Mouse (Mus musculus) midbrain, embryonic 12.5 days (tissue): ENCODE data around the gene Rrp9. TPM values are rescaled to one million over a fixed set of nuclear protein-coding genes. Genes with fewer than 3 reads are reported as not detected.
A peak's percentile ranks its signal among the peaks of the same experiment; 100 is the strongest.

Source experiments
- ATAC-seq: fragments of 200-750 bp; cut with Nextera tagmentation; 2 replicates; pipeline ENCODE4 v1.8.0; 2017; ENCODE audit warnings: low read depth, moderate TSS enrichment, moderate library complexity; ENCODE audit not compliant: low FRiP score
- H3K27ac ChIP-seq: fragments of 300-500 bp; sonication (generic); replicated peaks from 2 replicates; pipeline ENCODE4 v1.5.1; 2016; ENCODE audit warnings: mild to moderate bottlenecking
- H3K27me3 ChIP-seq: fragments of 300-500 bp; sonication (generic); 2 replicates; pipeline ENCODE4 v1.6.1; 2016; ENCODE audit warnings: mild to moderate bottlenecking
- H3K36me3 ChIP-seq: fragments of 300-500 bp; sonication (generic); 2 replicates; pipeline ENCODE4 v1.6.1; 2016
- H3K4me1 ChIP-seq: fragments of 300-500 bp; sonication (generic); 2 replicates; pipeline ENCODE4 v1.6.1; 2016
- H3K4me2 ChIP-seq: fragments of 300-500 bp; sonication (generic); replicated peaks from 2 replicates; pipeline ENCODE4 v1.6.1; 2016; ENCODE audit warnings: mild to moderate bottlenecking, moderate library complexity
- H3K4me3 ChIP-seq: fragments of 300-500 bp; sonication (generic); 2 replicates; pipeline ENCODE4 v1.5.1; 2016; ENCODE audit warnings: mild to moderate bottlenecking
- H3K9ac ChIP-seq: fragments of 300-500 bp; sonication (generic); replicated peaks from 2 replicates; pipeline ENCODE4 v1.6.1; 2016; ENCODE audit warnings: mild to moderate bottlenecking, moderate library complexity
- H3K9me3 ChIP-seq: fragments of 300-500 bp; sonication (generic); 2 replicates; pipeline ENCODE4 v1.6.1; 2016; ENCODE audit warnings: mild to moderate bottlenecking
- WGBS: fragments of 180-500 bp; shearing (Covaris S2); methylation state at CpG from one replicate; pipeline ENCODE4 v1.1.7; 2016; 5-methylcytosine and 5-hydroxymethylcytosine counted together
- polyA plus RNA-seq: library from polyadenylated mRNA; unstranded; fragments of >200 nt; fragmentation: Nextera tagmentation; extraction: Ambion mirVana; gene quantifications from 2 replicates; pipeline ENCODE4 v1.2.1, GENCODE M21; 2016

Gene Rrp9
- 47.1 and 51.4 TPM in 2 replicates for polyA plus RNA-seq

GRCm38 (mm10) chr9:106475663-106476001 is at the start of gene Rrp9:
Rrp9 (plus strand) TSS chr9:106475963.
- 84% methylated on average over 10 of the region's 10 CpGs for WGBS
- Histone ChIP-seq H3K27ac (0 out of 2 replicates have a peak within 1 kb of the TSS, but pooled peaks have one; percentile 15), H3K4me3 (peak within 1 kb of the TSS; percentile 78; the same call in 1 of the 2 replicates), H3K4me2 (peak within 1 kb of the TSS; percentile 27), H3K9me3 (no peaks in the 10 kb centered on the region), H3K9ac (peak within 1 kb of the TSS; percentile 11), H3K36me3 (0 out of 2 replicates have a peak, but pooled peaks cover 1% of the 10 kb centered on the region), H3K4me1 (peaks cover 38% of the 10 kb centered on the region), H3K27me3 (peaks cover 14% of the 10 kb centered on the region; the same call in 1 of the 2 replicates)
- ATAC-seq: no peak

- peak overlapping the region; percentile 95 for H3K27ac ChIP-seq
- 12% methylated on average over 11 of the region's 11 CpGs for WGBS
- no peaks in the 10 kb centered on the region for H3K27me3 ChIP-seq
- peaks cover 32% of the 10 kb centered on the region for H3K36me3 ChIP-seq
- no peaks in the 10 kb centered on the region for H3K9me3 ChIP-seq
- ATAC-seq: no peak; the same call in 1 of the 2 replicates
- peaks cover 12% of the 10 kb centered on the region for H3K4me1 ChIP-seq
- peak overlapping the region; percentile 48 for H3K9ac ChIP-seq
- peak overlapping the region; percentile 82 for H3K4me2 ChIP-seq
- H3K4me3 ChIP-seq: peak overlapping the region; percentile 77
Measured at GRCm38 (mm10) chr9:106428719-106429220, 47.0 kb upstream of the Rrp9 start.

- H3K4me3 ChIP-seq: peak within 1 kb of the TSS; percentile 77
- peaks cover 12% of the 10 kb centered on the region for H3K4me1 ChIP-seq
- ATAC-seq: peak; percentile 94
- H3K27me3 ChIP-seq: no peaks in the 10 kb centered on the region
- H3K27ac ChIP-seq: peak within 1 kb of the TSS; percentile 95
- peaks cover 33% of the 10 kb centered on the region for H3K36me3 ChIP-seq
- under 1% methylated on average over 55 of the region's 55 CpGs for WGBS
- H3K9me3 ChIP-seq: no peaks in the 10 kb centered on the region
- peak within 1 kb of the TSS; percentile 82 for H3K4me2 ChIP-seq
- H3K9ac ChIP-seq: peak within 1 kb of the TSS; percentile 99
Measured at GRCm38 (mm10) chr9:106429221-106430014, 46.3 kb upstream of the Rrp9 start, which contains the start of gene Rpl29. Rpl29 (plus strand) TSS chr9:106429454.

- Histone ChIP-seq H3K9ac (peak overlapping the region; percentile 99), H3K4me2 (peak overlapping the region; percentile 82), H3K4me3 (peak overlapping the region; percentile 77), H3K9me3 (no peaks in the 10 kb centered on the region), H3K27me3 (no peaks in the 10 kb centered on the region), H3K27ac (peak overlapping the region; percentile 95), H3K36me3 (peaks cover 33% of the 10 kb centered on the region), H3K4me1 (peaks cover 12% of the 10 kb centered on the region)
- no peak for ATAC-seq
- 5% methylated on average over 4 of the region's 4 CpGs for WGBS
Measured at GRCm38 (mm10) chr9:106430015-106430264, 45.8 kb upstream of the Rrp9 start.

GRCm38 (mm10) chr9:106433389-106433788 is 42.4 kb upstream of the Rrp9 start:
- no peak overlapping the region for H3K4me2 ChIP-seq
- H3K36me3 ChIP-seq: peaks cover 33% of the 10 kb centered on the region
- no peak overlapping the region for H3K4me3 ChIP-seq
- WGBS: 83% methylated on average over 7 of the region's 7 CpGs
- no peaks in the 10 kb centered on the region for H3K27me3 ChIP-seq
- H3K4me1 ChIP-seq: peaks cover 27% of the 10 kb centered on the region
- no peak overlapping the region for H3K9ac ChIP-seq
- no peaks in the 10 kb centered on the region for H3K9me3 ChIP-seq
- no peak overlapping the region for H3K27ac ChIP-seq
- ATAC-seq: no peak

GRCm38 (mm10) chr9:106436566-106436965 is 39.2 kb upstream of the Rrp9 start:
- ATAC-seq: no peak

GRCm38 (mm10) chr9:106442680-106443079 is 33.1 kb upstream of the Rrp9 start:
- Histone ChIP-seq H3K4me1 (peaks cover 27% of the 10 kb centered on the region), H3K27ac (no peak overlapping the region), H3K27me3 (no peaks in the 10 kb centered on the region), H3K4me3 (no peak overlapping the region), H3K4me2 (no peak overlapping the region), H3K9ac (no peak overlapping the region), H3K9me3 (no peaks in the 10 kb centered on the region), H3K36me3 (no peaks in the 10 kb centered on the region)
- WGBS: 72% methylated on average over 5 of the region's 5 CpGs
- no peak for ATAC-seq

More at GRCm38 (mm10) chr9:106436566-106436965, 39.2 kb upstream of the Rrp9 start:
- H3K27me3 ChIP-seq: no peaks in the 10 kb centered on the region
- H3K9me3 ChIP-seq: no peaks in the 10 kb centered on the region
- H3K4me1 ChIP-seq: peaks cover 23% of the 10 kb centered on the region
- no peak overlapping the region for H3K27ac ChIP-seq
- H3K4me2 ChIP-seq: no peak overlapping the region
- WGBS: 85% methylated on average over 9 of the region's 9 CpGs
- no peak overlapping the region for H3K4me3 ChIP-seq
- peaks cover 23% of the 10 kb centered on the region for H3K36me3 ChIP-seq
- H3K9ac ChIP-seq: peak overlapping the region; percentile 29; the same call in 1 of the 2 replicates

- Histone ChIP-seq H3K9ac (no peak overlapping the region), H3K27ac (no peak overlapping the region), H3K4me2 (no peak overlapping the region), H3K4me3 (no peak overlapping the region), H3K4me1 (peaks cover 31% of the 10 kb centered on the region), H3K36me3 (no peaks in the 10 kb centered on the region), H3K27me3 (no peaks in the 10 kb centered on the region), H3K9me3 (no peaks in the 10 kb centered on the region)
- no peak for ATAC-seq
- WGBS: 78% methylated on average over 4 of the region's 4 CpGs
Measured at GRCm38 (mm10) chr9:106444836-106445235, 30.9 kb upstream of the Rrp9 start.

GRCm38 (mm10) chr9:106447348-106447747 is 28.4 kb upstream of the Rrp9 start, which contains the start of the genes Abhd14b and Abhd14a:
Abhd14b (plus strand) TSS chr9:106447459.
Abhd14a (minus strand) TSS chr9:106447678.
- peak within 1 kb of the TSS; percentile 72 for H3K9ac ChIP-seq
- H3K4me3 ChIP-seq: peak within 1 kb of the TSS; percentile 51
- peak within 1 kb of the TSS; percentile 58 for H3K4me2 ChIP-seq
- peak within 1 kb of the TSS; percentile 71 for H3K27ac ChIP-seq
- H3K36me3 ChIP-seq: no peaks in the 10 kb centered on the region
- no peaks in the 10 kb centered on the region for H3K9me3 ChIP-seq
- ATAC-seq: peak; percentile 85
- peaks cover 48% of the 10 kb centered on the region for H3K4me1 ChIP-seq
- H3K27me3 ChIP-seq: no peaks in the 10 kb centered on the region
- 1% methylated on average over 24 of the region's 24 CpGs for whole genome bisulfite sequencing

GRCm38 (mm10) chr9:106447951-106448350 is 27.8 kb upstream of the Rrp9 start:
- no peaks in the 10 kb centered on the region for H3K36me3 ChIP-seq
- H3K27ac ChIP-seq: peak overlapping the region; percentile 71
- H3K4me2 ChIP-seq: peak overlapping the region; percentile 58
- peak; percentile 16 for ATAC-seq
- H3K4me1 ChIP-seq: peaks cover 54% of the 10 kb centered on the region
- no peaks in the 10 kb centered on the region for H3K9me3 ChIP-seq
- H3K27me3 ChIP-seq: no peaks in the 10 kb centered on the region
- H3K9ac ChIP-seq: peak overlapping the region; percentile 72; the same call in 1 of the 2 replicates
- peak overlapping the region; percentile 51; the same call in 1 of the 2 replicates for H3K4me3 ChIP-seq
- WGBS: 37% methylated on average over 9 of the region's 9 CpGs

GRCm38 (mm10) chr9:106448498-106449031 is 27.2 kb upstream of the Rrp9 start:
- Histone ChIP-seq H3K27ac (peak overlapping the region; percentile 43; the same call in 1 of the 2 replicates), H3K9me3 (no peaks in the 10 kb centered on the region), H3K36me3 (no peaks in the 10 kb centered on the region), H3K9ac (peak overlapping the region; percentile 56), H3K4me2 (peak overlapping the region; percentile 58), H3K4me3 (peak overlapping the region; percentile 39), H3K4me1 (peaks cover 58% of the 10 kb centered on the region), H3K27me3 (no peaks in the 10 kb centered on the region)
- peak; percentile 48; the same call in 1 of the 2 replicates for ATAC-seq
- WGBS: 1% methylated on average over 23 of the region's 23 CpGs

- 92% methylated on average over 8 of the region's 8 CpGs for WGBS
- Histone ChIP-seq H3K9me3 (no peaks in the 10 kb centered on the region), H3K9ac (no peak overlapping the region), H3K27me3 (no peaks in the 10 kb centered on the region), H3K4me2 (no peak overlapping the region), H3K4me1 (peaks cover 61% of the 10 kb centered on the region), H3K27ac (no peak overlapping the region), H3K4me3 (no peak overlapping the region), H3K36me3 (no peaks in the 10 kb centered on the region)
- ATAC-seq: no peak
Measured at GRCm38 (mm10) chr9:106449947-106450346, 25.8 kb upstream of the Rrp9 start.
